Mouse (Mus musculus) CH12.LX (cell line): Measurements from ENCODE around the gene Dclk3.

Experiments used
- CTCF ChIP-seq, 2 experiments: IDR thresholded peaks in 1 of 2; conservative IDR thresholded peaks in 1 of 2; 2 replicates each; pipeline ENCODE4 v1.5.1; 2011 to 2012; ENCODE audit warnings: low read depth in 2 of 2, low read length in 2 of 2, improper control_type of control experiment in 1 of 2, inconsistent platforms in 1 of 2, mild to moderate bottlenecking in 1 of 2, moderate library complexity in 1 of 2
- EP300 ChIP-seq: IDR thresholded peaks from 2 replicates; pipeline ENCODE4 v1.6.1; 2011; ENCODE audit warnings: low read length, improper control_type of control experiment
- UBTF ChIP-seq: IDR thresholded peaks from 2 replicates; pipeline ENCODE4 v1.6.1; 2012; ENCODE audit warnings: low read depth, mild to moderate bottlenecking, inconsistent platforms, low read length, improper control_type of control experiment, moderate library complexity
- USF2 ChIP-seq: conservative IDR thresholded peaks from 2 replicates; pipeline ENCODE4 v1.6.1; 2011; ENCODE audit warnings: low read depth, low read length, improper control_type of control experiment

DNA sequence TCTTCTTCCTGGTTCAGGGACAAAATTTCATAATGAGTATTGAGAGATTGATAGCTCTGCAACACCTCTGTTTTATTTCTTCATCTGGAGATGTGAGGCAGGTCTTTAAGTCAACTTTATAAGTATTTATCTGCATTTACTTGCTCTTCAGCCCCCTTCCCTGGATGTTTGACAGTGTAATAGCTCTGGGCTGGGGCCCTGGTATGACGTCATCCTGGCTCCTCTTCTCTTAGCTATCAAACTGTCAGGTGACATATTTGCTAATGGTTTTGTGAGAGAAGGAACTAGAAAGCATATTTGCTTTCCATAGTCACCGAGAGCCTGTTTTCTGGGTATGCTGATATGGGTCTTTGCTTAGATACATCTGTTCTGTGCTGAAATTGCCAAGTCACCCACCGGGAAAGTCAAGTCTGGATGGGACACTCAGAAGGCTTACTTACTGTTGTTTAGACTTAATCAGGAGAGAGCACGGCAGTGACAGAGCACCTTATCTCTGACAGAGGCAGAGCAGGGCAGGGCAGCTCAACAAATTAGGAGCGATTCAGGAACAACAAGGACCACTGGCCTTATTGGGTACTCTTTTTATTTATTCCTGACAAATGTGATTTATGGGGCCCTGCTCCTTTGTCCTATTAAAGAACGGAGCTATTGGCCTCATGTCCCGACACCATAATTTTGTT lies 96.0 kb downstream of the Dclk3 start:
- TF ChIP-seq CTCF (conservative IDR thresholded peaks at IDR 0.05 in 1 of 2, IDR thresholded peaks at IDR 0.05 in 1 of 2; ENCODE audit: low read depth in 2 of 2, low read length in 2 of 2): no peak
- TF ChIP-seq EP300: no peak
- no peak for TF ChIP-seq UBTF
- no peak for TF ChIP-seq USF2
